Comparison of ENCODE assay signal across 25 mouse cellular contexts in the genomic region with DNA sequence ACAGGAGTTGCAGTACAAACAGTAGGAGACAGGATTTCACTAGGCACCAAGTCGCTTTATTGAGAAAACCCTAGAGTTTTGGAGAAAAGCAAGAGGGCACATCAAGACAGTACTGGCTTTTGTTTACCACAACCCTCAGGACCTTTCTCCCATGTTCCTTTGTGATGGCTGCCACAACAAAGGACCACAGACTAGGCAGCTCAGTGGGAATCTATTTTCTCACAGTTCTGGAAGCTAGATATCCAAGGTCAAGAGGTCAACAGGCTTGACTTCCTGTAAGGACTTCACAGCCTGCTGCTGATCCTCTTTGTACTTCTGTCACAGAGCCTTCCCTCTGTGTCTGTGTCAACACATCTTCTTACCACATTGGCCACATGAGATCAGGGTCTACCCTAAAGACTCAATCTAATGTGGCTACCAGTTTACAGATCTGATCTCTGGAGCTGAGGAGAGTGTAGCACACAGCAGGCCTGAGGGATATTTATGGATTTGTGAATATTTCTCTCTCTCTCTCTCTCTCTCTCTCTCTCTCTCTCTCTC. TPM values are rescaled to one million over a fixed set of nuclear protein-coding genes. Genes with fewer than 3 reads are reported as not detected.
DNase-seq lines count a peak whose midpoint lies in the region; ATAC-seq lines count a peak whose summit lies in the region.
"Had no signal": no experiment of that assay in that cellular context is flagged by ENCODE, and none has a peak within 500 bp of the region (broad histone marks: within the 10 kb centered on the region; RNA-seq: fewer than 3 reads in every experiment).

No protein-coding gene starts in this region.

- no peak overlapping the region for H3K27ac ChIP-seq in midbrain, embryonic 13.5 days
- no peak overlapping the region for H3K27ac ChIP-seq in midbrain, embryonic 14.5 days (replicated peaks; ENCODE audit: low read depth, low read length)
- H3K27ac ChIP-seq: embryonic facial prominence, embryonic 12.5 days; hindbrain, postnatal 0 days; kidney, embryonic 15.5 days; limb, embryonic 12.5 days; liver, embryonic 12.5 days; midbrain, embryonic 12.5 days; stomach, embryonic 15.5 days had no signal

- H3K4me1 ChIP-seq in midbrain, embryonic 13.5 days (replicated peaks), result peaks cover 8% of the 10 kb centered on the region
- no peaks in the 10 kb centered on the region for H3K4me1 ChIP-seq in midbrain, embryonic 14.5 days (ENCODE audit: control insufficient read depth, insufficient read depth, low read length)
- H3K4me1 ChIP-seq: embryonic facial prominence, embryonic 12.5 days; kidney, embryonic 15.5 days; limb, embryonic 12.5 days; liver, embryonic 12.5 days; midbrain, embryonic 12.5 days; stomach, embryonic 15.5 days had no signal

- H3K27me3 ChIP-seq in midbrain, embryonic 13.5 days, result no peaks in the 10 kb centered on the region
- no peaks in the 10 kb centered on the region for H3K27me3 ChIP-seq in midbrain, embryonic 14.5 days (ENCODE audit: control insufficient read depth, insufficient read depth, low read length)
- H3K27me3 ChIP-seq: embryonic facial prominence, embryonic 12.5 days; heart, embryonic 12.5 days; kidney, embryonic 15.5 days; limb, embryonic 12.5 days; liver, embryonic 12.5 days; midbrain, embryonic 12.5 days; stomach, embryonic 15.5 days had no signal

- no peak overlapping the region for H3K4me3 ChIP-seq in midbrain, embryonic 13.5 days (replicated peaks)
- H3K4me3 ChIP-seq in midbrain, embryonic 14.5 days (replicated peaks; ENCODE audit: low read depth, low read length), result no peak overlapping the region
- H3K4me3 ChIP-seq: embryonic facial prominence, embryonic 12.5 days; erythroblast, embryonic 14.5 days; heart, embryonic 12.5 days; kidney, embryonic 15.5 days; limb, embryonic 12.5 days; liver, embryonic 12.5 days; midbrain, embryonic 12.5 days; myocyte; stomach, embryonic 15.5 days had no signal

- no peaks in the 10 kb centered on the region for H3K9me3 ChIP-seq in midbrain, embryonic 13.5 days
- H3K9me3 ChIP-seq in midbrain, embryonic 14.5 days (ENCODE audit: control insufficient read depth, low read length), result no peaks in the 10 kb centered on the region
- H3K9me3 ChIP-seq: embryonic facial prominence, embryonic 12.5 days; heart, embryonic 12.5 days; kidney, embryonic 15.5 days; limb, embryonic 12.5 days; liver, embryonic 12.5 days; midbrain, embryonic 12.5 days; stomach, embryonic 15.5 days had no signal

- 0 out of 2 replicates have a peak, but pooled peaks have one; percentile 17 for ATAC-seq in midbrain, embryonic 13.5 days
- ATAC-seq in midbrain, embryonic 14.5 days (ENCODE audit: low FRiP score, low TSS enrichment), result no peak
- ATAC-seq: CD4-positive, CD25-positive, alpha-beta regulatory T cell, adult 4 months; forebrain, embryonic 14.5 days; hindbrain, postnatal 0 days; intestine, postnatal 0 days; liver, embryonic 12.5 days had no signal

- H3K4me2 ChIP-seq in midbrain, embryonic 13.5 days (replicated peaks), result no peak overlapping the region
- no peak overlapping the region for H3K4me2 ChIP-seq in midbrain, embryonic 14.5 days (ENCODE audit: low read length)
- H3K4me2 ChIP-seq: embryonic facial prominence, embryonic 12.5 days; heart, embryonic 12.5 days; kidney, embryonic 15.5 days; limb, embryonic 12.5 days; liver, embryonic 12.5 days; midbrain, embryonic 12.5 days; stomach, embryonic 15.5 days had no signal

- no peak overlapping the region for H3K9ac ChIP-seq in midbrain, embryonic 13.5 days (replicated peaks)
- H3K9ac ChIP-seq in midbrain, embryonic 14.5 days (replicated peaks; ENCODE audit: low read length), result no peak overlapping the region
- H3K9ac ChIP-seq: embryonic facial prominence, embryonic 12.5 days; heart, embryonic 12.5 days; kidney, embryonic 15.5 days; limb, embryonic 12.5 days; liver, embryonic 12.5 days; midbrain, embryonic 12.5 days; stomach, embryonic 15.5 days had no signal

- no peaks in the 10 kb centered on the region for H3K36me3 ChIP-seq in midbrain, embryonic 13.5 days
- no peaks in the 10 kb centered on the region for H3K36me3 ChIP-seq in midbrain, embryonic 14.5 days (ENCODE audit: control insufficient read depth, insufficient read depth, low read length)
- H3K36me3 ChIP-seq: embryonic facial prominence, embryonic 12.5 days; heart, embryonic 12.5 days; kidney, embryonic 15.5 days; limb, embryonic 12.5 days; liver, embryonic 12.5 days; midbrain, embryonic 12.5 days; stomach, embryonic 15.5 days had no signal

- DNase-seq in midbrain, embryonic 14.5 days, result no peak
- peak; percentile 60 for DNase-seq in R1 (ENCODE audit: low read depth, low spot score)
- peak; percentile 52 for DNase-seq in embryo, embryonic 11 days
- DNase-seq in gastrocnemius, postnatal 25 days, result no peak
- no peak for DNase-seq in layer of hippocampus, adult 8-10 months (ENCODE audit: low spot score in 2 of 2)
- DNase-seq in adrenal gland, postnatal 25 days, result no peak
- DNase-seq: cerebellum, adult 9-10 months; gastrocnemius, postnatal 14 days; heart, postnatal 36 days; lung, adult 2 months; thymus, adult 18-20 months had no signal

- 12% methylated on average over 1 of the region's 1 CpGs for WGBS in midbrain, embryonic 13.5 days
- WGBS in midbrain, embryonic 14.5 days, result 13% methylated on average over 1 of the region's 1 CpGs

RNA-seq across cellular contexts. Expression of gene Arhgap11a, which starts 54.6 kb away (rescaled TPM):
- polyA plus RNA-seq in midbrain, embryonic 13.5 days (2015; fragmentation: Nextera tagmentation; extraction: Ambion mirVana), result 23.4 and 24.5 TPM in 2 replicates
- 1.4 and 2.0 TPM in 2 replicates for polyA plus RNA-seq in midbrain, embryonic 14.5 days (2014; fragmentation: Nextera tagmentation; extraction: Ambion mirVana)
- 1 to 10 TPM; 1.4 to 1.6 TPM for total RNA-seq in gastrocnemius, postnatal 25 days (2021)
- 1 to 10 TPM; 1.1 to 3.3 (median 2.5) TPM for total RNA-seq in layer of hippocampus, adult 8-10 months (2022)
- 7.4 TPM in 2 replicates for total RNA-seq in adrenal gland, postnatal 25 days (2021)

Comparison
In these comparisons a context has a peak if more than half of its experiments do, and no peak if none do; other contexts are left out.
1. DNase-seq: peak in R1 (single experiment) and embryo, embryonic 11 days (single experiment); none in midbrain, embryonic 14.5 days (single experiment), gastrocnemius, postnatal 25 days (single experiment), layer of hippocampus, adult 8-10 months (0 of 2) and adrenal gland, postnatal 25 days (single experiment).